Mouse (Mus musculus): ENCODE results near the gene Spon1.
A peak's percentile ranks its signal among the peaks of the same experiment; 100 is the strongest.

Spon1 gene

DNA sequence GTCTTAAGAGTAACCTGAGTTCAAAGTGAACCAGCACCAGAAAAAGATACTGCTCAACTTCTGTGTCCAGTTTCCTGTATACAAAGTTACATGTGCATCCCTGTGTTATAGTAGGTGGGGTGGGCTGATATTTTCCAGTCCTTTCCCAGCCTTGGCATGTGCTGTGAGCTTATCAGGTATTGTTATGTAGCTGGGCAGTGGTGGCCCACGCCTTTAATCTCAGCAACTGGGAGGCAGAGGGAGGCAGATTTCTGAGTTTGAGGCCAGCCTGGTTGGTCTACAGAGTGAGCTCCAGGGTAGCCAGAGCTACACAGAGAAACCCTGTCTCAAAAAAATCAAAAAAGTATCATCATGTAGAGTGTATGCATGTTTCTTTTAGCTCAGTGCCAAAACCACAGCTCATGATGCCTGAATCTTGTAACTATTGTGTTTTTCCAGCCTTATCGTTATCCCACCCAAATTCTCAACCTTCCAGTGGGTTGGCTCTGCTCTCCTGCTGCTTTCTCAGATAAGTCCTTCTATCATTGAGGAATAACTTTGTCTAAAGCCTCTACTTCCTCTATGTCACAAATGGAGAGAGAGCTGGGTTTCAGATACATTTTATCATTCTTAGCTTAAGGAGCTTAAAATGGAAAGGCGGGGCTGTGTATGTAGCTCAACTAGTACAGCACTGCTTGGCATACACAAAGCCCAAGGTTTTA, 137.5 kb downstream of the Spon1 start:
- no peak for DNase-seq (ENCODE audit: low spot score in 2 of 2)

DNA sequence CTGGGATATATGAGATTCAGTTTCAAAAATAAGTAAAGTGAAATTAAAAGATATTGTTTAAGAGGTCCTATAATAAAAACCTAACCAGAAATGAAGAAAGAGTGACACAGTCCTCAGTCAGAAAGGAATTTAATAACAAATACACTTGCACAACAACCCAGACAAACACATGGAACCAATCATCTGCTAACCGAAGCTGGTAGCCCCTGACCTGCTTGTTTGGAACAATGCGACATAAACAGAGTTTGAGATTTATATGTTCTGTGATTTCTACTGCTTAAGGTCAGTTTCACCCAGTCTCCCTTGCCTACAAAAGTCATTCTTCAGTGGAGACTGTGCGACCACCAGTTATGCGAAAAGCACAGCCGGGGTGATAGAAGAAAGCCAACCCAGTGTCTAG, 138.1 kb downstream of the Spon1 start:
- no peak for DNase-seq (ENCODE audit: low spot score in 2 of 2)

DNA sequence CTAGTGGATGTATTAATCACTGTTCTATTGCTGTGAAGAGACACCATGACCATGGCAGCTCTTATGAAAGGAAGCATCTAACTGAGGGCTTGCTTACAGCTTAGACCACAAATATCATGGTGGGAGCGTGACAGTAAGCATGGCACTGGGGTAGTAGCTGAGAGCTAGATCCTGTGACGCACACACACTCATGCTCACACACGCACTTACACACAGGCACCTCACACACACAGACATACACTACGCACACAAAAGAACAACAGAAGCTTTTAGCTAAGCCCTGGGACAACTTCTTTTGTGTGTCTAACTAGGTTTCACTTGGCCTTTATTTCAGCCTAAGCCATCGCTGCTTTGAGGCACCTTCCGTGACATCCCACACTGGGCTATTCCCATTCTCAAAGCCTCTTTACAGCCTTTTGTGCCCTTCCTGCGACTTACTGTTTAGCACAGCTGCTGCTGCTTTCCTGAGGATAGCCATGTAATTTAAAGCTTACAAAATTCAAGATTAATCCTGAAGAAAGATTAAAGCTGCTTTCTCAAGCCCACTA, 138.6 kb downstream of the Spon1 start:
- no peak for DNase-seq (ENCODE audit: low spot score in 2 of 2)

DNA sequence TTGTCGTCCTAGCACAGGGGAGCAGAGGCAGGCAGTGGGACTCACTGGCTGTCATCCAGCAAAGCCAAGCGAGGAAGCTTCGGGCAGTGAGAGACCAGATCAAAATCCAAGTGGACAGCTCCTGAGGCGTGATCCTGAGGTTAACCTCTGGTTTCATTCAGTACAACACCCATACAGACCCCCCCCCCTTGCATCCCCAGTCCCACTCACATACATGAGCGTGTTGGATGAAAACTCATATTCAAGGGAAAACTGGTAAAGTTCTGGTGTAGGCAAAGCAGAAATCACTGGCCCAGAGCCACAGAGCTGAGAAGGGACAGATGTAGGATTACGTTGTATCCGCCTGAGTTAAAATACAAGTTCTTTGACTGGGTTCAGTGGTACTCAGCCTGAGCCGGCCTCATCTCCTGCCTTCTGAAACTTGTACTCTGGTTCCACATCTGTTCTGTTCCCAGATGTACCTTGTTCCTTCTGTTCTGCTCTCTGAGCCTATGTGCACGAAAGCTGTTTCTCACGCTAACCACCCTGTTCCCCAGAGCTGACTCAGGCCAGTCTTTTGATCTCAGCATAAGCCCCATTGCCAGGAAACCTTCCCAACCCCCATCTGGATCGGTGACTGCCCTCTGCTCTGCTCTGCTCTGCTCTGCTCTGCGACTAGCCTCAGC, 143.5 kb downstream of the Spon1 start:
- no peak for DNase-seq (ENCODE audit: low spot score in 2 of 2)

DNA sequence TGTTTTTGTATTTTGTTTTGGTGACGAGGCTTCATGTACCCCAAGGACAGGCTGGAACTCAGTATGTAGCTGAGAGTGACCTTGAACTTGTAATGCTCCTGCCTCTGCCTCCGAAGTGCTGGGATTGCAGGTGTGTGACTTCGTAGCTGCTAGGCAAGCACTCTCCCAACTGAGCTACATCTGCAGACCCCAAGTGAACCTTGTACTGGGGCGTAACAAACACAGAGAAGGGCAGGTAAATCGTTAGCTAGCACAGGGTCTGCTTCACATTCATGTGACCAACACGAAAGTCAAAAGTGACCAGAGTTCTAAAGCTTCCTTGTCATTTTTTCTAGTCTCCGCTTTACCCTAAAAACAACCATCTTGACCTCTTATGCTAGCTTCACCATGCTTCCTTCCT, 145.1 kb downstream of the Spon1 start:
- DNase-seq (ENCODE audit: low spot score in 2 of 2): no peak

DNA sequence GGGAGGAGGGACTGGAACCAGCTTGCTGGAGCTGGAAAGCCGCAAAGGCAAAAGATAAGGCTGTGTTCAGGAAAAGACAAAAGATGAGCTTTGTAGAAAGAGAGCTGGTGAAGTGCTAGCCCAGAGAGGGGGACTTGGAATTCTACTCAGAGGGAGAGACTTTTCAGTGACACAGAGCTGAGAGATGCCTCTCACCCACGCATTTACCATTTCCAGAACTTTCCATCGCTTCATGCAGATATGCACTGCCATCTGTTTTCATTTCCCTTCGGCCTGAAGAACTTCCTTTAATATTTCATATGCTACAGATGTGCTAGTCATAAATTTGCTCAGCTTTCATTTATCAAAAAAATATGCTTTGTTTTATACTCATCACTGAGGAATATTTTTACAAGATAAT, 150.1 kb downstream of the Spon1 start:
- DNase-seq (ENCODE audit: low spot score in 2 of 2): no peak

DNA sequence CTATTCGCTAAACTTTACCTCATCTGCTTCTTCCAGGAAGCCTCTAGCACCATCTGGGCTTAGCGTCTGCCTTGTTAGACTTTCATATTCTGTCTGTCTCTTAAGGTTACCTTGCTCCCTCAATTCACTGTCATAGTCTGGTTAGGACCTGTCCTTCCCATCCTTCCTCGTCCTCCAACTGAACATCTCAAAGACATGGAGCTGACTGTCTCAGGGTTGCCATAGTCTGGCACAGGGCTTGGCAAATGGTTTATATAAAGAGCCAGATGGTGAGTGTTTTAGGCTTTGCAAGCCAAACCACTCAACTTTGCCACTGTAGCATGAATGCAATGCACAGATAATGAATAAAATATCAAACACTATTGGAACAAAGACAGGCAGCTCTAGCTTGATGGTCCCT, 153.1 kb downstream of the Spon1 start:
- DNase-seq (ENCODE audit: low spot score in 2 of 2): no peak

DNA sequence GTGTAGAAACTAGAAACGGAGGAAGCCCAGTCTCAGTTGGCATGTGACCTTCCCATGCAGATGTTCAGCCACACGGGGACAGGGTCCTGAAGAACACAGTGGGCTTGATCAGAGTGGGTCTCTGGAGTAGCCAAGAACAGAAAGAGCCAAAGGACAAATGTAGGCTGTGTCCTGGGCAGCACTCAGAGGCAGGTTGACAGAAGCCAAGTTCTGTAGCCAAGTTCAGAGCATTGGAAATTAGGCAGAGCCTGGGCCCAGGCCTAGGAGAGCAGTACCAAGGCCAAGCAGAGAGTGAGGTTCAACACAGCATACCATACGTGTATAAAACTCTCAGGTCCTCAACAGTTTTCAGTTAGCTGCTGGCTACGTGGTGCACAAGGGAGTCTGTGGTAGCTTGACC, 153.7 kb downstream of the Spon1 start:
- DNase-seq (ENCODE audit: low spot score in 2 of 2): no peak

DNA sequence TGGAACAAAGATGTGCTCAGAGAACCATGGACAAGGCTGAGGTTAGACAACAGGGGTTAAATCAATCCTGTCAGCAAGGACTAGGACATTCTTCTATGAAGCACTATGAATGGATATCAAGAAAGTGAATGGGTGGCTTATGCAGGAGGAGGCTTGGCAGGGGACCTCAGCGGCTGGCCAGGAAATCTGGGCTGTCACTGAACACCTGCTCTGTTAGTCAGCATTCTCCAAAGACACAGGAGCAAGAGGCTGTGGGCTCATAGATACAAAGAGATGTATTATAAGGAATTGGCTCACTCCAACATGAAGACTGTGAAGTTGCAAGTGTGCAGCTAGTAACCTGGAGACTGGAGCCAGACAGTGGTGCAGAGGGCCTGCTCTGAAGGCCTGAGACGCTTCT, 154.3 kb downstream of the Spon1 start:
- DNase-seq (ENCODE audit: low spot score in 2 of 2): no peak

DNA sequence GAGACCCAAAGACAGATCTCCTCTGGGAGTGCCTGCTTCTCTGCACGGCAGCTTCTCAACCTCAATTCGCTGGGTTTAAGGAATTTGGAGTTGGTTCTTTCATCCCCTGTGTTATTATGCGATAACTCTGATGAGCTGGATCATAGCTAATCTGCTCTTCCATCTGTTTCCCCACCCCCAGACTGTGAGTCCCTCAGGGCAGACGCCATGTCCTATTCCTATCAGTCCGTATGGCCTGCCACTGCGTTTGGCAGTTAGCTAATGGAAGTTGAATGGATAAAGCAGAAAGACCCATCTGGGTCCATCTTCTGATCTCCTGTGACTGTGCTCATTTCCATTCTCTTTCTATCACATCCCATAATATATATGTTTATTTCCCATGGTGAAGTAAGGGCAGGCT, 158.8 kb downstream of the Spon1 start:
- DNase-seq (ENCODE audit: low spot score in 2 of 2): no peak

DNA sequence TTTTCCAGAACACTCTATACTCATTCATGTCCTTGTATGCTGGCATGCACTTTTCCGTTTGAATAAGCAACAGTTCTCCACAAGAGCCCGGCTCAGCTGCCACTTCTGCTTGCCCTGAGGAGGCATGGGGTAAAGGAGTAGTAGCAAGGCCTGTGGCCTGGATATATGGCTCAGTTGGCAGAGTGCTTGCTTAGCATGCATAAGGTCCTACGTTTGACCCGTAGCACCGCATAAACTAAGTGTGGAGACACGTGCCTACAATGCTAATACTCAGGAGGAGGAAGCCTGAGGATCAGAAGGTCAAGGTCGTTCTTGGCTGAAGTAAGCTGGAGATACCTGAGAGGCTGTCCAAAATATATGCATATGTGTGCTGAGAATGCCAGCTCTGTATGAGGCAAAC, 185.1 kb downstream of the Spon1 start:
- no peak for DNase-seq (ENCODE audit: low spot score in 2 of 2)

DNA sequence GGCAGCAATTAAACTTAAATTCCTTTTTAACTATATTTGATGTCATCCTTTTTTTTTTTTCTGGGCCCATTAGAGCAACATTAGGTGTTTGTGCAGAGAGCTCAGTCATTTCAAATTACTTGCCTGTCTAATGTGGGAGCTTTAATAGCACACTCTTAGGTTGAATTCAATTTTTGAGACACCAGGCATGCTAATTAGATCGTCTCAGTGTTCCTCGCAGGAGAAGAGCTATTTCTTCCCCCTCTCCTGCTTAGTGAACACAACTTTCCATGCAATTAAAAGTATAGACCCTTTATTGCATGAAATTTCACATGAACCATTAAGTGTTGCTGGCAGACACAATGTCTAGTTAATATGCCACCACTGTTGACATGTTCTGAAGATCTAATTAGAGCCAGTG, 189.6 kb downstream of the Spon1 start:
- no peak for DNase-seq (ENCODE audit: low spot score in 2 of 2)

DNA sequence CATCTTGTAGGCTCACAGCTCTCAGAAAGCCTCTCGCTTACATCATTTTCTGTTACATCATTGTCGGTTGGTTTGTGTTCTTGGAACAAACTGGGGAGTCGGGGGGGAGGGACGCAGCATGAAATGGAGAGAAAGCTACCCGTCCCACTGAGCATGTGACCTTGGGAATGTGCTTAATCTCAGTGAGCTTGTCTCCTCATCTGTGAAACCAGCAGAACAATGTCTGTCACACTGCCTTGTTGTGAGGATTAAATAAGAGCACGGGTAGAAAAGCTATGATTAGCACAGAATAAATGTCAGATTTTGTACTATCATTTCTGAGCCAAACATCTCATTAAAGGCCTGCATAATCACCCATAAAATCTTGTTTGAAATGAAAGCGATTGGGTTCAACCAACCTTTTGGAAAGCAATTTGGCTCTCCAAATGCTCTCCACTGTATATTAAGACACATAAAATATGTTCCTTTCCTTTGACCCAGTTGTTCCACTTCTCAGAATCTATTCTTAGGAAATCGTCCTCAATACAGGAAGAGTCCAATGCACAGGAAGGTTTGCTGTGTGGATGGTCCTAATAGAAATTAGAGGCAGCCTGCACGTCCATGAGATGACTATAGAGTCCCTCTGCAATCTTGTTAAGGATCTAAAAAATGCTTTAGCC, 195.2 kb downstream of the Spon1 start:
- DNase-seq (ENCODE audit: low spot score in 2 of 2): no peak

DNA sequence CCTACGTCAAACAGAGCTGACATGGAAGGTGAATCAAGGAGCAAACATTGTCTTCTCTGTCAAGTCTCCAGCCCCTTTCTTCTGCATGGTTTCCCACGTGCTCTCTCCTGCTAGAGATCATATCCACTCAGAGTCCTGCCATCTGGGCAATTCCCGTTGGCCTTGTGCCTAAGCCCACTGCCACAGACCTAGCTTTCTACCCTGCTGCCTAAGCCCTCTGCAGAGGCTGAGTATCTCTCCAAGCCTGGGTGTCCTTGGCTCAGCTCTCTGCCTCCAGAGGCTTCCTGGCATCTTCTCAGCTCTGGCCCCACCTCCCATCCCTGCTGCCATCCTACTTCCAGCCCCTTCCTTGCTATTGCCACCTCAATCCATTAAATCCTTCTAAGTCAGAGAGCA, 195.7 kb downstream of the Spon1 start:
- peak; percentile 23 to 81 for DNase-seq (ENCODE audit: low spot score in 2 of 2)

DNA sequence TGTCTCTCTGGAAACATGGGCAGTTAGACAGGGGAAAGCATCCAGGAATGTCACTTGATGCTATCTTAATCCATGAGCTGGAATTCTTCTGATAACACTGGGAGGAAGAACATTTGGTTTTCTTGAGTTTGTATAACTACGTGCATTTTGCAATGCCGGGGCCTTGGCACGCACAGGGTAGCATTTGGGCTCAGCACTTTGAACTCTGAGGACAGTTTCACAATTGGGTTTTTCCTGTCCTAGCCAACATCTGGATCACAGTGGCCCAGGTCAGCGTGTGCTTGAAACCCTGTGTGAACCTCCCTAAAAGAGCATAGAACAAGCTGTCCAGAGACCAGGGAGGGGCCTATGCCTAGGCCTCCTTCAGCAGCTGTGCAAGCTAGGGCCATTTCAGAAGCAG, 196.3 kb downstream of the Spon1 start:
- DNase-seq (ENCODE audit: low spot score in 2 of 2): no peak

DNA sequence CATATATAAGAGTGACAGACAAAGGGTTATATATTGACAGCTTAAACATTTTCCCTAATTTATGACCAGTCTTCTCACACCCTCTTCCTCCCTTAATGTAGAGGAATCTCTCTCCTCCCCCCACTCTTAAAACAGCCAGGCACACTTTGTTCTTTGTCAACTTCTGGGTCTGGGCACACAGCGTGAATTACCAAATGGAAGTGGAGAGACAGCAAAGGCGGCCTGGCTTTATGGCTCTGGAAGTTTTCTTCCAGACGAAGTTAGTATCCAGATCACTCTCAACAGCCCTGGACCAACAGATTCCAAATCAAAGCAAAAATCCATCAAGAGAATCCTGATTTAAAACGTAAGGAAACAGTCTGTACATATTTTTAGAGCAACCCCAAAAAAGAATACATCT, 198.0 kb downstream of the Spon1 start:
- no peak for DNase-seq (ENCODE audit: low spot score in 2 of 2)

DNA sequence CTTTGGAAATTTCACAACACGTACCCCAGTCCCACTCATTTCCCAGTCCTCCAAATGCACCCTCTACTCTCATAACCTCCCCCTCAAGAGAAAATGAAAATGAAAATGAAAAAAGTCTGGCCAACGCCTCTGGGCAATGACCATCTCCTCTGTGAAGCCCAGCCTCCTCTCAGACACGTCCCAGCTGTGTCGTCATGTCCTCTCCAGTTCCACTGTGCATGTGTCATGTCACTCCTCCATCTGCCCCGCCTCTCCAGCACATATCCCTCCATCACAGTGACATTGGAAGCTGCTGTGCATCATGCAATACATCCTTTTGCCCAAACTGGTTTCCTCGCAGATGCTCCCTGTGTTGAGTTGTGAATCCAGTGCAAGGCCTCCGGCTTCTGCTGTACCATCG, 199.8 kb downstream of the Spon1 start:
- no peak for DNase-seq (ENCODE audit: low spot score in 2 of 2)

DNA sequence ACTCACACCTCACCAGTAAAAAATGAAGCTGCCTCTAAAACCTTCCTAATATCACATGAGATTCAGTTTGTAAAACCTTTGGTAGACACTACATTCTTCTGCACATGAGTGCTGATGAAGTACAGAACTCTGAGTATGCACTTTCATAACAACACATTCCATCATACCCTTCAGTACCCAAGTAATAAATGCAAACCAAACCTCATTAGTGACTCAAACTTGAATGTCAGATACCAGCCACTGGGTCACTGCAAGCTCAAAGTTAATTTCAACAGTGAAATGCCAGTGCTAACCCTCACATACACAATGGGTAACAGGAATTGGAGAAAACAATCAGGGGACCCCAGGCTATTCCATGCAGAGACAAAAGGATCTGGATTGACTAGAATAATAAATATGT, 203.4 kb downstream of the Spon1 start:
- no peak for DNase-seq (ENCODE audit: low spot score in 2 of 2)

DNA sequence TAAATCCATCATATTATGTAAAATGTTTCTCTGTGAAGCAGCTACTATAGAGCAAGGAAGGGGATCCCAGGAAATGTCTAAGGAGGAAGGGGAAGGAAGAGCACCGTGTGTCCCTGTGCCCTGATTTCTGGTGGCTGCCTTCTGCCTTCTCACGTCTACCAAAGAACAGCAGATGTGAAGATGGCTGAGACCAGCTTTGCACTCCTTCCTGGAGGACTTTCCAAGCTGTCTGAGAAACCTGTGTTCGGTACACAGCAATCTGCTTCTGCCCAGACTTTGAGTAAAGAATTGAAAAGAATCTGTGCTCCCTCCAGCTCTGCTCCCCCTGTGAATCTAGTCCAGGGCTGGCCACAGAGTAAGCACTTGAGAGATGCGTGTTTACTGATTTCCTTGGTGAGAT, 206.7 kb downstream of the Spon1 start:
- no peak for DNase-seq (ENCODE audit: low spot score in 2 of 2)

DNA sequence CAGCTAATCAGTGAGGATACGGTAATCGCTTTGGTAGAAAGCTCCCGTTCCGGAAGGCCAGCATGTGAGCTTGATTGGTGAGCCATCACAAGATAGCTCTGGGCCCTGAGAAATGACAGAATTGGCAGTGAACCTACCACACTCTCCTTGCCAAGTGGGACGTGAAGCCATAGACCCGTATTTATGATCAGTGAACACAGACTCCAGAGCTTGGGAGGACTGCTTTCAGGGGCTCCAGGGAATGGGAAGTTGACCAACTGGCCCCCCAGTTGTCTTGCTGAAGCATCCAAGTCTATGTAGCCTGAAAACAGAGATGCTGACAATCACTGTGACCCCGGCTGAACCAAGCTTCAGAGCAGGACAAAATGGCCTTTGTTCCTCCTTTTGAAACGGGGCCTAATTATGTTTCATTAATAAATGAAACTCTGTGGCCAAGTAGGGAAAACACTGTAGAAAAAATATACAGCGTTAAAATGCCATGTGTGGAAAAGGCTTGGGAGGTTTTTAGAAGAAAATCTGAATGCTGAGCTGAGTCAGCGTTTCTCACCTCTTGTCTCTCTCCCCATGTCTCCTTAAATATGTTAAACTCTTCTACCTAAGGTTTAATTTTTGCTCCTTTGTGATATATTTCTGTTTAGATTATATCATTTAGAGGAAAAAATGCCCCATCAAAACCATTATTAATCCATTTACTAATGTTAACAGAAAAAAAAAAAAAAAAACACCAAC, 220.8 kb downstream of the Spon1 start:
- DNase-seq (ENCODE audit: low spot score in 2 of 2): peak in 1 of 2 experiments; percentile 50

DNA sequence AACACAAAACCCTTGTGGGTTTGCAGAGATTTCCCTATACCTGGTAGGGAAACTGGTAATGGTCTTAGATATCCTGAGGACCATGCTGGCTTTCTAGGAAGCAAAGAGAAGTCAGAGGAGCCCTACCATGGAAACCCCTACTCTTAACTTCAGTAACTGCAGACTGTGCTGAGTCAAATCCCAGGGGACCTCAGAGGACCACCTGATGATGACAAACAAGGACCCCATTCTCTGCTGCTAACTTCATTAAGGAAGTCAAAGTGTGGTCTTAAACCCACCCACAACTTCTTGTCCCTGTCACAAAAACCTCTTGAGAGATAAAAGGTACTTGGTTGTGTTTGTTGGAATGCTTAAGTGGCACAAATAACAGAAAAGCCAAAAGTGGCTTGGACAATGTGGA, 222.4 kb downstream of the Spon1 start:
- DNase-seq (ENCODE audit: low spot score in 2 of 2): no peak

DNA sequence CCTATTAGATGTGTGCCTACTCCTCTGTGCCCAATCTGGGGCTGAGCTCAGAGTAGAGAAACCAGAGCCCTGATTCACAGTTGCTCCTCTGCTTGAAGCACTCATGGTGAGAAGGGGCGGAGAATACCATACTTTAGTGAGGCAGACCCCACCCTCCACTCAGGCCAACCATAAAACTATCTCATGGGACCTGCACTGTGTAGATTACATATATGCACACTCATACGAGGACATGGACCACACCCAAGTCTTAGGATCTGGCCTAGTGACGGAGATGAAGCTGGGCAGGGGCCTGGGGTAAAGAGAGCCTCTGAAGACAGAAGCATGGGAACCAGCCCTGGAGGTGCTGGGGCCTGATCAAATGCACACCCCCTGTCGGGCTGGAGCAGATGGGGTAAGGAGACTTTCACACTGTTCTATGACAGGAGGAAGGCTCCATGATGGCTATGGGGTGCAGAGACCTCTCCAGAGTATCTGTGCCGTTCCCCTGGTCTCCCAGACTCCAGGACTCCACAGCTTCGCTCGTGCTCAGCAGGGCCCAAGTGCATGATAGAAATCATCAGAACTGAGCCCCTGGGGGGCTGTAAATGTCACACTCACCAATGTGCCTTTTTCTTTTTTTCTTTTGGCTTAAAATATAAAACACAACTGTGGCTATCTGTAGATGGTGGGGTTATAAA, 232.0 kb downstream of the Spon1 start:
- no peak for DNase-seq (ENCODE audit: low spot score in 2 of 2)
